Mouse (Mus musculus): ENCODE measurements at regions not wholly inside any gene's neighbourhood (a gene's known extent, or its start where the extent isn't known, plus 50 kb on each side); places are given as distances from the start of the nearest gene placed in this dataset.

DNA sequence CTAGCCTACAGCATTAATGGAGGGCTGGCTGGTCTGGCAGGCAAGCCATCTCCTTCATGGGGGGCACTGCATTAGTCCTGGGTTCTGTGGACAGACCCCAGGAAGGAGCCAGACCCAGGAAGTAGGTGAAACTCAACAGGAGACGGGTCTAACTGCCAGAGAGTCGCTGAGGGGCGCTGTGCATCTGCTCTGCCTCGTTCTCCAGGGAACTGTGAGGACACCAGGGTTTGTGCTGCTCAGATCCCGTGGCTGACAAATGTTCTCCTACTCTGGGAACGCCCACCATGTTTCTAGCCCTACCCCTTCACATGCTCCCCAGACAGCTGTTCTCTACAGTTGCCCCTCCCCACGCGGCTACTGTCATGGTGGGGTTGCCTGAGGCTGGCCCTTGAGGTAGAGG lies 67.7 kb upstream of the Gm26897 start:
- H3K27ac ChIP-seq: no peak overlapping the region
- ATAC-seq: no peak
- WGBS (ENCODE audit: insufficient replicate concordance): 51% methylated on average over 8 of the region's 8 CpGs

DNA sequence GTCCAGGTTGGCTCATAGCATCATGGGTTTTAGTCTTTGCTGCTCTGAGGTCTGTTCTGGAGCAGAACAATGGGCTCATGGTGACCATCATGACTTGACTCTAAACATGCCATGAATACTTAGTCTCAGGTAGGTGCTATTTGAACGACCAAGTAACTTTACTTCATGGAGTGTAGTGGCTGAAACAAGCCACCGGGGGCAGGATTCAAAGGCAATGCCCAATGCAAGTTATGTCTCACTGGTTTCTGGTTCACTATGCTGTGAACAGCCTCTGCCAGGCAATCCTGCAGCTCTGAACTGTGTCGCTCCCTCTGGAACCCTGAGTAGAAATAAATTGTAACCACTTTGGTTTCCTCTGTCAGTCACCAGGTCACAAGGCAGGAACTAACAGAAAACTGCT lies 65.8 kb upstream of the Gm26897 start:
- Histone ChIP-seq H3K4me3 (no peak overlapping the region), H3K36me3 (no peaks in the 10 kb centered on the region), H3K9ac (no peak overlapping the region), H3K4me2 (no peak overlapping the region), H3K9me3 (replicated peaks) (no peaks in the 10 kb centered on the region), H3K27me3 (replicated peaks) (peaks cover 5% of the 10 kb centered on the region; the same call in 1 of the 2 replicates), H3K4me1 (no peaks in the 10 kb centered on the region), H3K27ac (no peak overlapping the region)
- 40% methylated on average over 3 of the region's 3 CpGs for WGBS (ENCODE audit: insufficient replicate concordance)
- no peak for ATAC-seq

More for the DNA sequence above, 67.7 kb upstream of the Gm26897 start:
- Histone ChIP-seq H3K36me3 (no peaks in the 10 kb centered on the region), H3K4me3 (no peak overlapping the region), H3K4me2 (no peak overlapping the region), H3K9me3 (replicated peaks) (no peaks in the 10 kb centered on the region), H3K9ac (no peak overlapping the region), H3K4me1 (no peaks in the 10 kb centered on the region), H3K27me3 (replicated peaks) (no peaks in the 10 kb centered on the region; the same call in 1 of the 2 replicates)

DNA sequence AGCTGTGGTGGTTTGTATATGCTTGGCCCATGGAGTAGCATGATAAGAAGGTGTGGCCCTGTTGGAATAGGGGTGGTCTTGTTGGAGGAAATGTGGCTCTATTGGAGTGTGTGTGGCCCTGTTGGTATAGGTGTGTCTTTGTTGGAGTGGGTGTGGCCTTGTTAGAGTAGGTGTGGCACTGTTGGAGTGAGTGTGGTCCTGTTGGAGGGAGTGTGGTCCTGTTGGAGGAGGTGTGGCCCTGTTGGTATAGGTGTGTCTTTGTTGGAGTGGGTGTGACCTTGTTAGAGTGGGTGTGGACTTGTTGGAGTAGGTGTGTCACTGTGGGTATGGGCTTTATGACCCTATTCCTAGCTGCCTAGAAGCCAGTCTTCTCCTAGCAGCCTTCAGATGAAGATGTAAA lies 64.6 kb upstream of the Gm26897 start:
- Histone ChIP-seq H3K27me3 (replicated peaks) (peaks cover 5% of the 10 kb centered on the region; the same call in 1 of the 2 replicates), H3K9ac (no peak overlapping the region), H3K4me2 (no peak overlapping the region), H3K4me1 (no peaks in the 10 kb centered on the region), H3K27ac (no peak overlapping the region), H3K9me3 (replicated peaks) (no peaks in the 10 kb centered on the region), H3K4me3 (no peak overlapping the region), H3K36me3 (no peaks in the 10 kb centered on the region)
- no peak for ATAC-seq

DNA sequence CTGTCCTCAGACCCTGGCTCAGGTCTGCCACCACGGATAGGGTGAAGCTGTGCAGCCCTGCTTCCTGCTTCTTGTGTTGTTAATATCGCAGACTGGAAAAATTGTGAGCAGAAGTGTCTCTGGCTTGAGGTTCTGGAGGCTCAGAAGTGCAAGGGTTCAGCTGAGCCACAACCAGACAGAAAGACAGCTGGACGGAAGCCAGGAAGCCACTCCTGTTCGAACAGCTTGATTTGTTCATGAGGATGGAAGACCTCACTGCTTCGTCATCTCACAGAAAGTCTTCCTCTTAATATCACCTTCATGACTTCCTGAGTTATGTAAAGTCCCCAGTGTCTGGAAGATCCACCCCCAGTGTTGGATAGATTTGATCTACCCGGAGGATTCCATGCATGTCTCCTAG lies 62.0 kb upstream of the Gm26897 start:
- 55% methylated on average over 6 of the region's 6 CpGs for whole genome bisulfite sequencing (ENCODE audit: insufficient replicate concordance)
- Histone ChIP-seq H3K36me3 (no peaks in the 10 kb centered on the region), H3K27me3 (replicated peaks) (peaks cover 5% of the 10 kb centered on the region; the same call in 1 of the 2 replicates), H3K4me2 (no peak overlapping the region), H3K27ac (no peak overlapping the region), H3K4me1 (no peaks in the 10 kb centered on the region), H3K9me3 (replicated peaks) (no peaks in the 10 kb centered on the region), H3K4me3 (no peak overlapping the region), H3K9ac (no peak overlapping the region)
- no peak for ATAC-seq

DNA sequence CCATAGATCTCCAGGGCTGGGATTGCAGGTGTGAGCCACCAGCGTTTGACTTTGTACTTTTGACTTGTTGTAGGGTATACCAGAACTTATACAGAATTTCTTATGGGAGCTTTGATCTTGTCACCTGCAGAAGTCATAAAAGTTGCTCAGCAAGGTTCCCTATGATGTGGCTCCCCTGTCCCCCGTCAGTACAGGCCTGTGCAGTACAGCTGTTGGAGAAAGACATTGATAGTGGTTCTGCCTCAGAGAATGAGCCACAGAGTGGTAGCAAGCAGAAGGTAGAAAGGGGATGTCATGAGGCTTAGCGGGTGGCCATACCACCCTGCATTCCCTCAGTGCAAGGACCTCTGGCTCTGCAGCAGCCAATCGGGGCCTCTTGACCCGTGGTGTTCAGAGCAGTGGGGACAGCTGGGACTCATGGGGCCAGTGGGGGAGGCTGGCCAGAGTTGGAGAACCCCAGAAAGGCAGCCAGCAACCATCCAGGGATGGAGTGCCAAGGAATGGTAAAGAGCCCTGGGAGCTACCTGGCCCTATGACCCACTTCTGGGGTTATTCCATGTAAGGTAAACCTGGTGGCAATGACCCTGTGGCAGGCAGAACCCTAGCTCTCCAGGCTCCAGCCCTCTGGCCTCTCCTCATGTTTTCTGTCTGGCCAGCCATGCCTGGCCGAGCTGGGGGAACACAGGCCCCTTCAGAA lies 58.6 kb upstream of the Gm26897 start:
- 52% methylated on average over 6 of the region's 6 CpGs for WGBS (ENCODE audit: insufficient replicate concordance)
- no peak for ATAC-seq
- no peak overlapping the region for H3K4me2 ChIP-seq
- H3K9me3 ChIP-seq (replicated peaks): no peaks in the 10 kb centered on the region
- no peak overlapping the region for H3K4me3 ChIP-seq
- no peak overlapping the region for H3K27ac ChIP-seq
- peaks cover 21% of the 10 kb centered on the region for H3K27me3 ChIP-seq (replicated peaks)
- H3K4me1 ChIP-seq: peaks cover 4% of the 10 kb centered on the region; the same call in 1 of the 2 replicates
- H3K9ac ChIP-seq: no peak overlapping the region
- H3K36me3 ChIP-seq: no peaks in the 10 kb centered on the region

DNA sequence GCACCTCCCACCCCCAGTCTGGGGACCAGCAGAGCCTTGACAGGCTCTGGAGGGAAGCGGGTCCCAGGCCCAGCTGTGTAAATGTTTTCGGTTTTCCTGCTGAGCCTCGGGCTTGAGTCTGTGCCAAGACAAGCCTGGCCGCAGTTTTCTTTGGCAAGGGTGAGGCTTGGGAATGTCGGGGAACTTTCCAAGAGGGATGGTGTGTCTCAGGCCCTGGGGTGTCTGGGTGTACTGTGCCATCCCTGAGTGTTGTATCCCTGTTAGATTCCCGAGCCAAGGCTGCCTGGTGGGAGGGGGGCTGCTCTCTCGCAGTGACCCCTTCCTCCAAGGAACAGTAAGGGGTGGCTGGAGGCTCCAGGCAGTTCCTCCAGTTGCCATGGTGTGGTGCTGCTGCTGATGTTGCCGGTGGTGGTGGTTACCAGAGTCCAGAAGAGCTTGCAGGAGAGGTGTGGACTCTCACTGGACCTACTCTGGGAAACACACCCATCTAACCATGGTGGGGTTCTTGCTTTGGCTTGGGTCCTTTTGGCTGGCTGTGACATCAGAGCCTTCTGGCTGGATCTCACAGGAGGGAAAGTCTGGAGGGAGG lies 58.0 kb upstream of the Gm26897 start:
- H3K36me3 ChIP-seq: no peaks in the 10 kb centered on the region
- H3K9ac ChIP-seq: no peak overlapping the region
- no peak overlapping the region for H3K27ac ChIP-seq
- no peak overlapping the region for H3K4me2 ChIP-seq
- H3K9me3 ChIP-seq (replicated peaks): no peaks in the 10 kb centered on the region
- H3K4me1 ChIP-seq: peaks cover 4% of the 10 kb centered on the region; the same call in 1 of the 2 replicates
- WGBS (ENCODE audit: insufficient replicate concordance): 22% methylated on average over 8 of the region's 8 CpGs
- H3K4me3 ChIP-seq: no peak overlapping the region
- peaks cover 21% of the 10 kb centered on the region for H3K27me3 ChIP-seq (replicated peaks)
- peak; percentile 40; the same call in 1 of the 2 replicates for ATAC-seq

DNA sequence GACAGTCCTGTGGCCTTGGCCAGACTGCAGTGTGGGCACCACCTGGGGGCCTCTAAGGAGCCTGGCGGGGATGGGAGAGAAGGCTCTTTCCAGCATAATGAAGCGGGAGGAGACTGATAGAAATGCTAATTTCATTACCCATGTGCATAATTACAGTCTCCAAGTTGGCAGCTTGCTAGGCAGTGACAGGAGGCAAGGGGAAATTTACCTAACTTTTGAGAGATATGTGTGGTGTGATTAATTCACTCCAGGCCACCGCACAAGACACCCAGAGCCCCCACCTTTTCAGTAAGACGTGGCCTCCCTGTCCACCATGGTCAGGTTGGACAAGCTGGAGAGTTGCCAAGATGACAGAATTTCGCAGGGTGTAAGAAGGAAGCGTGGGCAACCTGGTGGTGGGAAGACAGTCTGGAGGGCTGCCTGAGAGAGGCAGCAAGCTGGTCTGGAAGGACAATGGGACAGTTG lies 55.8 kb upstream of the Gm26897 start:
- H3K27me3 ChIP-seq (replicated peaks): peaks cover 16% of the 10 kb centered on the region
- 31% methylated on average over 6 of the region's 6 CpGs for WGBS (ENCODE audit: insufficient replicate concordance)

DNA sequence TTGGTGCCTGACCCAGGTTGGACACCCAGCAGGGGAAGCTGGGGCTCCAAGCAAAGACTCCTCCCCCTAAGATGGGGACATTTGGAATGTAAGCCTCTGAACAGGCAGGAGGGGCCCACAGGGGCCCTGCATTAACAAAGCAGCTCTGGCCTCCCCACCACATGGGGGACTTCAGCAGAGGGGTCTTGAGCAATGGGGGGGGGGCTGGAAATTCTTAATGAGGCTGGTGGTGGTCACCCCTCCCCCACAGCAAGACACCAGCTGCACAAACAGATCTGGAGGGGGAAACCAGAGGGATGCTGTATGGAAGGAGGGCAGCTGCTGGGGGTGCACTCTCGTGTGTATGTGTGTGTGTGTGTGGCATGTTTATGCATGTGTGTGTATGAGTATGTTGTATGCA lies 55.2 kb upstream of the Gm26897 start:
- Histone ChIP-seq H3K27ac (no peak overlapping the region), H3K27me3 (replicated peaks) (peaks cover 20% of the 10 kb centered on the region), H3K4me1 (peaks cover 4% of the 10 kb centered on the region; the same call in 1 of the 2 replicates), H3K9me3 (replicated peaks) (no peaks in the 10 kb centered on the region), H3K4me3 (no peak overlapping the region), H3K36me3 (no peaks in the 10 kb centered on the region), H3K4me2 (no peak overlapping the region), H3K9ac (no peak overlapping the region)
- 35% methylated on average over 1 of the region's 1 CpGs for WGBS (ENCODE audit: insufficient replicate concordance)
- ATAC-seq: no peak

More for the DNA sequence above, 55.8 kb upstream of the Gm26897 start:
- no peak overlapping the region for H3K27ac ChIP-seq
- ATAC-seq: no peak
- H3K36me3 ChIP-seq: no peaks in the 10 kb centered on the region
- no peaks in the 10 kb centered on the region for H3K9me3 ChIP-seq (replicated peaks)
- no peak overlapping the region for H3K4me3 ChIP-seq
- peaks cover 4% of the 10 kb centered on the region; the same call in 1 of the 2 replicates for H3K4me1 ChIP-seq
- no peak overlapping the region for H3K9ac ChIP-seq
- H3K4me2 ChIP-seq: no peak overlapping the region

DNA sequence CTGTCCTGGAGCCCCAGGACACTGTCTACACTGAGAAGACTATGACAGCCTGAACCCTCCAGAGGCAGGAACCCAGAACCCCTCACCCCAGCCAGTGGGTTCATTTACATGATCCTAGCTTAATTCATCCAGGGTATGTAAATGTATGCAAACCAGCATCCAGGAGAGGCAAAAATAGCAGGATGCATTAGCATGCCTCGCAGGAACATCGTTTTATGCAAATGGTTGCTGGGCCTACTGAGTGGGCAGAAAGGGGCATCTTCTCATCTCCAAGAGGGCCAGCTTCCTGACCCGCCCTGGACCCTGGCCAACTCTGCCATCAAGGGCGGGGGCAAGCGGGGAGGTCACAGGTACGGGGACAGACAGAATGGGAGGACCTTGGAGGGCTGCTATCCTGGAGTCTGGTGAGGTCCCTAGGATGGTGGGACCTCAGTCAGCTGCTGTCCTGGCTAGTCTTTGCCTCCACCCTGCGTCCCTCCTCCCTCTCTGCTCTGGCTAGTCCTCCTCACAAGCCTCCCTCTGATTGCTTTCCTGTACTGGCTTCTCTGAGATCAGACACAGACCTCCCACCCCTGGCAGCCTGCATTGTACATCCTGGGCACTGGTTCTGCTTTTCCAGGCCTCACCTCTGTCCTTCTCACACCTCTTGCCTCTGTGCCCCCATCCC lies 52.2 kb upstream of the Gm26897 start:
- Histone ChIP-seq H3K4me1 (peaks cover 4% of the 10 kb centered on the region; the same call in 1 of the 2 replicates), H3K4me3 (no peak overlapping the region), H3K9ac (no peak overlapping the region), H3K9me3 (replicated peaks) (no peaks in the 10 kb centered on the region), H3K27ac (no peak overlapping the region), H3K36me3 (no peaks in the 10 kb centered on the region), H3K27me3 (replicated peaks) (peaks cover 25% of the 10 kb centered on the region), H3K4me2 (no peak overlapping the region)
- WGBS (ENCODE audit: insufficient replicate concordance): 32% methylated on average over 7 of the region's 7 CpGs
- ATAC-seq: no peak

DNA sequence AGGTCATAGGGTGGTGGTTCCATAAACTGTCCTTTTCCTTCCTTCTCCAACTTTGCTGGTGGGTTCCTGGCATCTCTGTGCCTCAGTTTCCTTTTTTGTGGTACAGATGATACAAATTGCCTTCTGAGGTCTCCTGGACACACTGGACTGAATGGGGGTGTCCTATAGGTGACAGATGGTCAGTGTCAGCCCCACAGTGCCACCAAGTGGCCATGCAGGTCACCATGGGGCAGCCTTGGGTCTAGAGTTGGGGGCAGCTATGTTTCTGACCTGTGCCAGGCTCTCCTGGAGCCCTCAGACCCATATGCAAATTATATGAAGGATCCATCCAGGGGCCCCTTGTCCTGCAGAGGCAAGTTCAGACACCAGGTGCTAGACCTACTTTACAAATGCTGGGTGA lies 50.8 kb upstream of the Gm26897 start:
- H3K9ac ChIP-seq: no peak overlapping the region

More for the DNA sequence above, 50.8 kb upstream of the Gm26897 start:
- no peaks in the 10 kb centered on the region for H3K36me3 ChIP-seq
- no peak overlapping the region for H3K4me3 ChIP-seq
- H3K27me3 ChIP-seq (replicated peaks): peaks cover 25% of the 10 kb centered on the region
- H3K4me1 ChIP-seq: peaks cover 4% of the 10 kb centered on the region; the same call in 1 of the 2 replicates
- H3K4me2 ChIP-seq: no peak overlapping the region
- H3K9me3 ChIP-seq (replicated peaks): no peaks in the 10 kb centered on the region
- H3K27ac ChIP-seq: no peak overlapping the region
- no peak for ATAC-seq

Measured in liver, embryonic 12.5 days (tissue).